Mouse (Mus musculus): Measurements from ENCODE around the gene Pkig. TPM values are rescaled to one million over a fixed set of nuclear protein-coding genes. Genes with fewer than 3 reads are reported as not detected.

The Pkig gene
- total and polyA plus RNA-seq, 3 experiments, result 225 to 364 (median 227) TPM

DNA sequence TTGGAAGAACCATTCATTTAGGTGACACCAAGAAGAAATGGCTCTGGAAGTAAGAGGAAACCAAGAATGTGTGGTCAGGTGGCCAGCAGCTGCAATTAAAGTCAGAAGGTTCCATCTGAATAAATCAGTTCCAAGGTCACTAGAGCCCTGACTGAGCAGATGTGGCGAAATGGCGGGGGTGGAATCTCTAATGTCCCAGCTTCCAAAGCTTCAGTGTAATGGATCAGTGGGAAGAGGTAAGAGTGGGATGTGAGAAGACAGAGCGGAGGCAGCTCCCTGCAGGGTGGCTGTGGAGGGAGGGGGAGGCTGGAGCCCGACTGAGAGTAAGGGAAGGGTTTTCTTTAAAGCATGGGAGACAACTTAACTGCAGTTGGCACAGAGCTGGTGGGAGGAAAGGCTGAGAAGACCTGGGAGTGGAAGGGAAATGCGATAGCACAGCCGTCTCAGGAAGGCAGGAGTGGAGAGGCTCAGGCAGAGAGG, 3.2 kb downstream of the Pkig start:
- no peaks in the 10 kb centered on the region for H3K27me3 ChIP-seq (replicated peaks)
- peak overlapping the region; percentile 5 to 47 (median 40) for H3K4me3 ChIP-seq (replicated peaks in 1 of 3; ENCODE audit: low read depth in 2 of 3, low read length in 2 of 3, poor library complexity in 1 of 3)
- H3K4me1 ChIP-seq (ENCODE audit: control insufficient read depth in 1 of 2, insufficient read depth in 2 of 2), result peaks cover 26 to 68% of the 10 kb centered on the region in 2 experiments
- H3K36me3 ChIP-seq (replicated peaks in 1 of 2; ENCODE audit: control insufficient read depth in 1 of 2, insufficient read depth in 1 of 2, low read length in 1 of 2), result peaks cover 12 to 44% of the 10 kb centered on the region in 2 experiments
- H3K27ac ChIP-seq (ENCODE audit: insufficient read depth, low read depth), result peak overlapping the region; percentile 100
- H3K79me2 ChIP-seq (replicated peaks; ENCODE audit: control insufficient read depth, extremely low read depth, insufficient read depth, poor library complexity, severe bottlenecking), result peaks cover 79% of the 10 kb centered on the region
- peak overlapping the region; percentile 84 for H3K9ac ChIP-seq (ENCODE audit: insufficient read depth, low read depth)
- no peak for DNase-seq (ENCODE audit: extremely low read depth)
- TF ChIP-seq SMC3 (IDR thresholded peaks at IDR 0.05; ENCODE audit: low read depth, low read length) (no peak), HCFC1 (IDR thresholded peaks at IDR 0.05; ENCODE audit: low read depth, low read length) (no peak), MYC (IDR thresholded peaks at IDR 0.05; ENCODE audit: low read depth, low read length) (no peak), TCF12 (IDR thresholded peaks at IDR 0.05; ENCODE audit: low read depth, low read length) (no peak), ETS1 (conservative IDR thresholded peaks at IDR 0.05; ENCODE audit: low read depth, low read length) (no peak), BHLHE40 (IDR thresholded peaks at IDR 0.05; ENCODE audit: low read depth, low read length) (no peak), POLR2A (IDR thresholded peaks at IDR 0.05; ENCODE audit: low read depth, low read length) (no peak)
- H3K9me3 ChIP-seq (replicated peaks; ENCODE audit: low read length), result peaks cover 8% of the 10 kb centered on the region
- in situ Hi-C loops (cut with MboI; ENCODE audit: low pct_ligation_motif_present, low pct_unique_long_range_greater_than_20kb, low sequenced_read_pairs), result loop anchor here (5.0 kb wide), 1 partner anchor 36 kb away; no protein-coding TSS in a partner anchor
- dilution Hi-C loops (cut with MboI; ENCODE audit: extremely low pct_ligation_motif_present, extremely low pct_unique_long_range_greater_than_20kb, low sequenced_read_pairs), result no loop called here
- H3K4me2 ChIP-seq (ENCODE audit: insufficient read depth, low read depth, poor library complexity, severe bottlenecking), result peak overlapping the region; percentile 97

DNA sequence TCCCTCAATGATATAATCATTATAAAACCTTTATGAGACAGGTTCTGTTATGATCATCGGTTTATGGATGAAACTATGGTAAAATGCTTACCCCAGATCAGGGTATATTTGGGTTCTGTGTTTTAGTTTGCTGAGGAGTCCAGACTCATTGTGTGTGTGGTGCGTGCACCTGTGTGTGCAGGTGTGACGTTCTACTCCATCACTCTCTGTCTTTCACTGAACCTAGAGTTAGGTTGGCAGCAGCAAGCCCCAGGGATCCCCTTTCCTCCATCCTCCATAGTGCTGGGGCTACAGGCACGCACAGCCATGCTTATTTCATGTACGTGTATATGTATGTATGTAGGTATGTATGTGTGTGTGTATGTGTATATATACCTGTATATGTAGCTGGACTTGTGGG, 3.9 kb downstream of the Pkig start:
- peaks cover 12 to 50% of the 10 kb centered on the region in 2 experiments for H3K36me3 ChIP-seq (replicated peaks in 1 of 2; ENCODE audit: control insufficient read depth in 1 of 2, insufficient read depth in 1 of 2, low read length in 1 of 2)

More for the DNA sequence above, 3.9 kb downstream of the Pkig start:
- Histone ChIP-seq H3K4me1 (ENCODE audit: control insufficient read depth in 1 of 2, insufficient read depth in 2 of 2) (peaks cover 29 to 73% of the 10 kb centered on the region in 2 experiments), H3K9ac (ENCODE audit: insufficient read depth, low read depth) (peak overlapping the region; percentile 84), H3K4me2 (ENCODE audit: insufficient read depth, low read depth, poor library complexity, severe bottlenecking) (peak overlapping the region; percentile 97), H3K27ac (ENCODE audit: insufficient read depth, low read depth) (peak overlapping the region; percentile 100), H3K9me3 (replicated peaks; ENCODE audit: low read length) (peaks cover 8% of the 10 kb centered on the region), H3K79me2 (replicated peaks; ENCODE audit: control insufficient read depth, extremely low read depth, insufficient read depth, poor library complexity, severe bottlenecking) (peaks cover 85% of the 10 kb centered on the region), H3K4me3 (replicated peaks in 1 of 3; ENCODE audit: low read depth in 2 of 3, low read length in 2 of 3, poor library complexity in 1 of 3) (peak overlapping the region; percentile 27 to 55 (median 40)), H3K27me3 (replicated peaks) (no peaks in the 10 kb centered on the region)
- dilution Hi-C loops (cut with MboI; ENCODE audit: extremely low pct_ligation_motif_present, extremely low pct_unique_long_range_greater_than_20kb, low sequenced_read_pairs) (no loop called here), in situ Hi-C loops (cut with MboI; ENCODE audit: low pct_ligation_motif_present, low pct_unique_long_range_greater_than_20kb, low sequenced_read_pairs) (loop anchor here (5.0 kb wide), 1 partner anchor 35 kb away; no protein-coding TSS in a partner anchor)
- no peak for DNase-seq (ENCODE audit: extremely low read depth)
- TF ChIP-seq E2F4 (IDR thresholded peaks at IDR 0.05; ENCODE audit: insufficient replicate concordance, low read depth, low read length) (no peak), MEF2A (IDR thresholded peaks at IDR 0.05; ENCODE audit: borderline replicate concordance, low read depth, low read length) (no peak), IRF4 (IDR thresholded peaks at IDR 0.05; ENCODE audit: low read depth, low read length) (0 out of 2 replicates have a peak, but pooled peaks have one; percentile 32), ZMIZ1 (IDR thresholded peaks at IDR 0.05; ENCODE audit: low read depth, low read length) (peak; percentile 60; the same call in 1 of the 2 replicates), POLR2A (IDR thresholded peaks at IDR 0.05; ENCODE audit: low read depth, low read length) (peak; percentile 5), UBTF (IDR thresholded peaks at IDR 0.05; ENCODE audit: low read depth, low read length) (no peak), NELFE (IDR thresholded peaks at IDR 0.05; ENCODE audit: low read depth, low read length) (0 out of 2 replicates have a peak, but pooled peaks have one; percentile 38), MAFK (IDR thresholded peaks at IDR 0.05; ENCODE audit: insufficient replicate concordance, low read length) (0 out of 2 replicates have a peak, but pooled peaks have one; percentile 21), NRF1 (IDR thresholded peaks at IDR 0.05; ENCODE audit: low read depth, low read length) (0 out of 2 replicates have a peak, but pooled peaks have one; percentile 22), MAX (IDR thresholded peaks at IDR 0.05; ENCODE audit: low read length) (0 out of 2 replicates have a peak, but pooled peaks have one; percentile 54), MXI1 (IDR thresholded peaks at IDR 0.05; ENCODE audit: low read depth, low read length) (no peak), ZKSCAN1 (IDR thresholded peaks at IDR 0.05; ENCODE audit: borderline replicate concordance, low read depth, low read length) (no peak), RAD21 (IDR thresholded peaks at IDR 0.05; ENCODE audit: low read depth, low read length) (no peak), TCF12 (IDR thresholded peaks at IDR 0.05; ENCODE audit: low read depth, low read length) (peak; percentile 73), MAZ (IDR thresholded peaks at IDR 0.05; ENCODE audit: low read depth, low read length) (no peak), KAT2A (IDR thresholded peaks at IDR 0.05; ENCODE audit: insufficient replicate concordance, low read length) (0 out of 2 replicates have a peak, but pooled peaks have one; percentile 34), JUND (conservative IDR thresholded peaks at IDR 0.05; ENCODE audit: low read depth, low read length) (no peak), TBP (conservative IDR thresholded peaks at IDR 0.05; ENCODE audit: low read depth, low read length) (no peak)

All from CH12.LX (cell line).